Mouse (Mus musculus) embryonic stem cell, embryonic (primary cell): ENCODE data around the gene 2010111I01Rik.
"Not testable (repeated sequence)": the region's sequence is repeated elsewhere in the genome, so short reads cannot be mapped to it uniquely, and the experiment has no call there.

Experiments used
- CTCF ChIA-PET, 4 experiments: fragments of 300-600 bp in 2 of 4; fragments of 350-600 bp in 2 of 4; sonication (Branson Sonifier 250); formaldehyde crosslinking; loops; one replicate each; lab custom pipeline; 2022; ENCODE audit warnings: inconsistent platforms in 2 of 4; lab: Charles Lee
- POLR2A ChIA-PET, 4 experiments: fragments of 300-600 bp in 2 of 4; fragments of 350-600 bp in 2 of 4; sonication (Branson Sonifier 250); formaldehyde crosslinking; loops; one replicate each; lab custom pipeline; 2022; ENCODE audit warnings: antibody characterized with exemption in 4 of 4, inconsistent platforms in 1 of 4; lab: Charles Lee

Gene 2010111I01Rik

DNA sequence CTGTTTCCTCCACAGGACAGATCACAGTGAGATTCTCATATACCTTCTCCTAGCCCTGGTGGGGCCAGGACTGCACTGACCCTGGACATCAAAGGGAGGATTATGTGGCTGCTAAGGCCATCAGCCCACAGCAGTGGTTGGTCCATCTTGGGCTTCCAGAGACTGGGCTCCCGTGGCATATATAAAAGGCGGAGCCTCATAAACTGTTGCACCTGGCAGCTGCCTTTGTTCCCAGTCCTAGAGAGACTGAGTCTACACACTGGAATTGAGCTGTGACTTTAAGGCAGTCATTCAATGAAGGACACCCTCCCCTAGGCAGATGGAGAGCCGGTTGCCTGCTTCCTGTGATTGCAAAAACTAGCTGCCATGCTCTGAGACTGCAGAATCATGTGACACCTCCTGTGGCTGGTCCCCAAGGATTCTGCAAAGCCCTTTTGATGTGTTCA is 337.1 kb downstream of the 2010111I01Rik start:
- ChIA-PET CTCF (interaction anchor here in 2 of 4 experiments (0.5 to 1.0 kb wide), 3 partner anchors 30 to 614 kb away, joined by 3 to 4 read pairs (median 3); no protein-coding TSS in a partner anchor), POLR2A (interaction anchor here in 2 of 4 experiments (0.6 to 4.6 kb wide), 8 partner anchors 8 to 30 kb away, joined by 3 to 50 read pairs (median 6); no protein-coding TSS in a partner anchor)

DNA sequence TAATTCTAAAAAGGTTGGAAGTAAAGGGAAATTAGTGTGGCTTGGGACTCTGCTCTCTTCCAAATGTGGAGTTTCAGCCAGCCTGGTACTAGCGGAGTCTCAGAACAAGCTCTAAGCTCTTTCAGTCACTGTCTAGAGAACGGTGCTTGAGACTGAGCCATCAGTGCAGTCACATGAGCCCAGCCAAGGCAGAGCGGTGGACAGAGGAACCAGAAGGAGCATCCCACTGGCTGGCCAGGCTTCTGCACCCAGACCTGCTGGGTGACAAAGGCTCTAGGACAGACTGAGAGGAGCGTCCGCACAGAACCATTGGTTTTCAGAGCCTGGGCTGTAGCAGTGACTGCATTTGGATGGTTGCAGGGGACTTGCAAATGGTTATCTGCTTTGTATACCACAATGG is 337.7 kb downstream of the 2010111I01Rik start:
- POLR2A ChIA-PET = interaction anchor here in 3 of 4 experiments (1.1 to 4.6 kb wide), 9 partner anchors 9 to 30 kb away, joined by 3 to 50 read pairs (median 5); no protein-coding TSS in a partner anchor
- CTCF ChIA-PET = no interaction called here

DNA sequence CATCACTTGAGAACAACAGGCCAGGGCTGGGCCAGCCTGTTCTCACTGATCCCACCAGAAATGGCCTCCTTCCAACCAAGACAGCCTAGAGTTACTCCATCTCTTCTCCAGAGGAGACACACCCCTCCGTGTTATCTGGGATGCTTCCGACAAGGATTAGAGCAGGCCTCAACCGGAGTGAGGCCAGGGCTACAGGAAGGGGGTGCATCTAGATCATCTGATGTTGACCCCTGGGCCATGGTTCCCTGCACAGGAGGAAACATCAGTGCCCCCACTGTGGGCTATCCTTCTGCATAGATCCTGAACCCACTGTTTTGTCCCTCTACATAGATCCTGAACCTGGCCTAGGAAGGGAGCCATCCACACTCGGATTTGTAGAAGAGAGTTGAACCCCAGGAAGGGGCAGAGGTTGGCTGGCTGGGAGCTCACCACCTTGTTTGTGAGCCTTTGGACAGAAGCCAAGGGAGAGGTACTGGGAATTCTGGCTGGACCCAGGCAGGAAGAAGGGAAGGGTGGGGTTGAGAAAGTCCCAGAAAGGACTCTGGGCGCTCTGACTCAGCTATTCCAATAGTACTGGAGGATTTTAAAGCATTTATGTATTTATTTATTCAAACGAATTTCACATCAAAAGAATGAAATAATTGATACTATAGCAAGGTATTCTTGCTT is 339.6 kb downstream of the 2010111I01Rik start:
- POLR2A ChIA-PET = interaction anchor here (0.6 to 5.0 kb wide), 19 partner anchors 8 to 411 kb away, joined by 3 to 30 read pairs (median 3); no protein-coding TSS in a partner anchor
- CTCF ChIA-PET = interaction anchor here in 1 of 4 experiments (1.0 kb wide), 1 partner anchor 28 kb away, joined by 3 read pairs; no protein-coding TSS in a partner anchor

DNA sequence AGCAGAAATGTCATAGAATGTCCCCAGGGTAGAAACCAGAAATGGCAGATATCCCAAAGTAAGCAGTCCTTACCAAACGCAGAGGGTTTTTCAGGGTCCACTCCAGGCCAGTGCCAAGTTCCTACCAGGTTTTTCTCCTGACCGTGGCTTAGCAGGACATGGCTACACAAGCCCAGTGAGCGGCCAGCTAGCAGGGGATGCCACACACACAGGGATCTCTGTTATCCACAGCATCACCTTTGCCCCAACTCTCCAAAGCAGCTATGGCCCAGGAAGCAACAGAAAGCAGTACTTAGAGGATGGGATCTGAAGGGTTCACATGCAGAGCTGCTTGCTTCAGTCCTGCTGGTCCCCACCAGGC is 340.1 kb downstream of the 2010111I01Rik start:
- POLR2A ChIA-PET = interaction anchor here (0.6 to 5.0 kb wide), 18 partner anchors 9 to 426 kb away, joined by 3 to 30 read pairs (median 3); no protein-coding TSS in a partner anchor

DNA sequence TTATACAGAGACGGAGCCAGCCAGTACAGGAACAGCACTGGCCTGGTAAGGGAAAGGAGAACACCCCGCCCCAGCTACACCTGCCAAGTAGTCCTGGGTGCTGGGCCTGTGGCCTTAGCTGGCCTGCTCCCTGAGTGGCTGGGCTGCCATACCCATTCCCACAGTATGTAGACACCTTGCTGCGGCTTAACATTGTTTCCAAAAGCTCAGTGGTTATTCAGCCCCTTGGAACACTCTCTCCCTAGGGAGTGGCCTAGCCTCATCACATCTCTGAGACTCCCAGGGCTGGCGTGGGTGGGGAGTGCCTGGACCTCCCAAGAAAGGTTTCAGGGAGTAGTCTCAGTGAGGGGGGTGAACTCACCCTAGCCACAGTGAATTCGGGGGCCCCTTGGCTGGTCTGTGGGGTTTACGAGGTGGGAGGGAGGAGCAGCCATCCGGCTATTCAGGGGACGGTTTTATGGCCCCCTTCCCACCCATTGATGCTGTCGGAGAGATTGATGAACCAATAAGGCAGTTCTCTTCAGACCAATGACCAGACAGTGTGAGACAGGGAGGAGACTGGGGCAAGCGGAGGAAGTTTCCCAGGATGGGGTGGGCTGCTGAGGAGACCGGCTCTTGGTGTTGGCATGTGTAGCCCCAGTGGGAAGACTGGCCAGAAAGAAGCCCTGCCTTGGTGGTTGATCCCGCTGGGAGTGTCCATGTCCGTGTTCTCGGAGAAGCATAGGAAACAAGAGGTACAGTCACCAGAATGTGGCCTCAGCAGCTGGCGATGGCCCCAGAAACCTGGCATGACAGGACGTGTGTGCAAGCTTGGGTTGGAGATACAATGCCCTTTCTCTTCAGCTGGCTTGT is 340.7 kb downstream of the 2010111I01Rik start:
- ChIA-PET CTCF (interaction anchor here in 1 of 4 experiments (1.0 kb wide), 1 partner anchor 27 kb away, joined by 3 read pairs; no protein-coding TSS in a partner anchor), POLR2A (interaction anchor here (0.6 to 5.0 kb wide), 17 partner anchors 8 to 426 kb away, joined by 3 to 30 read pairs (median 3); no protein-coding TSS in a partner anchor)

More for the DNA sequence above, 340.1 kb downstream of the 2010111I01Rik start:
- CTCF ChIA-PET = interaction anchor here in 1 of 4 experiments (1.0 kb wide), 1 partner anchor 28 kb away, joined by 3 read pairs; no protein-coding TSS in a partner anchor

DNA sequence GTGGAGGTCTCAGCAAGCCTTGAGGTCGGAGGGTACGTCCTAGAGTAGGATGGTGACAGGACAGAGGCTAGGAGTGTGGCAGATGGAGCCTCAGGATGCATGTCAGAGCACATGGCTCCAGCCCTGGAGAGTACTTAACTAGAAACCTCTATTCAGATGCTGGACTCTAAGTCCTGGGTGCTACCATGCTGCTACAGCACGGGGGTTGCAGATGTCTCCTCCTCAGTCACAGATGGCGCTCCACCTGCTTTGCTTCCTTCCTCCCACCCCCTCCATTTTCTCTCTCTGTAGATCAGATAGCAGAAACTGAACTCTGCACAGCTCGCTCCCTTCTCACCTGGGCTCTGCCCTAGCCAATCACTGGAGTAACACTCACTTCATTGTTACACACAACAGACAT is 342.1 kb downstream of the 2010111I01Rik start:
- CTCF ChIA-PET = no interaction called here

DNA sequence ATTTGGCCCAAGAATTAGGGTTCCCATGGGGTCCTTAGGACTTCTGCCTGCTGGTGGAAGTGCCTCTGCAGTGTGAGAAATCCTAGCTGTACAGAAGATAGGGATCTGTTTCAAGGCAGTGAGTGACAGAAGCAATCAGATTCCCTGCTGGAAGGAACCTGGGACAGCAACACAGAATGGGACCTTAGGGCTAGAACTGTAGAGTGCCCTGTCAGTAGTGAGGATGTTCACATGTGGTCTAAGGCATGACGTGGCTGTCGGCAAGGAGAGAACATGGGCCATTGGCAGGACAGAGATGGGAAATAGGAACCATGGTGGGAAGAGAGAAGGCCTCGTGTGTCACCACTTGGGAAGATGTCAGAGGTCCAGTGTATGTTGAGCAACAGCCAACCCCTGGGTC is 344.9 kb downstream of the 2010111I01Rik start:
- POLR2A ChIA-PET = interaction anchor here in 1 of 4 experiments (1.3 to 1.6 kb wide), 2 partner anchors 16 to 37 kb away, joined by 3 to 5 read pairs; no protein-coding TSS in a partner anchor

More for the DNA sequence above, 342.1 kb downstream of the 2010111I01Rik start:
- POLR2A ChIA-PET = interaction anchor here in 2 of 4 experiments (1.1 to 5.0 kb wide), 4 partner anchors 8 to 24 kb away, joined by 3 to 30 read pairs (median 4); no protein-coding TSS in a partner anchor

DNA sequence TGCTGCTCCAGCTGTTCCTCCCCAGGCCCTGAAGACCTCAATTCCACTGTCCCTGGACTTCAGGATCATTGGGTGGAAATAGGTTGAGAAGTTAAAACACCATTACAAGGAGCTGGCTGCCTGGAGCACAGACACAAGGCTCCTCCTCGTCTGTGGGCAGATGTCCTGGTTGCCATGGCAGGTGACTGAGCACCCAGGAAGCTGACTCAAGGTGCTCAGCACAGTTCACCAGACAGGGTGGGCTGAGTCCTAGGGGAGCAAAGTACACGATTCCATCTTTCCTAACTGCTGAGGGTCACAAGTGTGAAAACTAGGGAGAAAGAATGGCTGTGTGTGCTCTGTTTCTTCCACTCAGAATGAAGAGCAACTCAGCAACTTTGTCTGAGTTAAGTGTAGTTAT is 346.5 kb downstream of the 2010111I01Rik start:
- ChIA-PET POLR2A (interaction anchor here in 2 of 4 experiments (1.0 to 3.1 kb wide), 3 partner anchors 10 to 39 kb away, joined by 5 to 12 read pairs (median 6); no protein-coding TSS in a partner anchor), CTCF (no interaction called here)

More for the DNA sequence above, 344.9 kb downstream of the 2010111I01Rik start:
- CTCF ChIA-PET = no interaction called here

DNA sequence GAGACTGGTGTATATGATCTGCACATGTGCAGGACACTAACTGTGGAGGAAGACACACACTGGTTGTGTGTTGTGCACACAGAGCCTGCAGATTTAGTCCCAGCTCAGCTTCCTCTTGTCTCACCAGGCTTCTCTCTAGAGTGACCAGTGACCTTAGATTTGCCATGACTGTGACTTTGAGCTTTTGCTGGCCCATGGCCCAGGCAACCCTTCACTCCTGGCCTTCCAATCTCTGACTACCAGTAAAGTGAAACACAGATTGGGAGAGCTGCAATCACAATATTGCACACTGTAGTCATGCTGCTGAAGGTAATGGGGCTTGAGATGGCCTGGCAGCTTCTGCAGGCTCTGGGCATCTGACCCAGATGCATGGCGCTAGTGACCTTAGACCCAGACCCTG is 348.6 kb downstream of the 2010111I01Rik start:
- ChIA-PET POLR2A (interaction anchor here in 2 of 4 experiments (1.0 to 3.1 kb wide), 8 partner anchors 9 to 283 kb away, joined by 3 to 12 read pairs (median 4); no protein-coding TSS in a partner anchor), CTCF (interaction anchor here in 1 of 4 experiments (0.8 to 1.6 kb wide), 3 partner anchors 19 to 394 kb away, joined by 3 to 4 read pairs (median 3); no protein-coding TSS in a partner anchor)

DNA sequence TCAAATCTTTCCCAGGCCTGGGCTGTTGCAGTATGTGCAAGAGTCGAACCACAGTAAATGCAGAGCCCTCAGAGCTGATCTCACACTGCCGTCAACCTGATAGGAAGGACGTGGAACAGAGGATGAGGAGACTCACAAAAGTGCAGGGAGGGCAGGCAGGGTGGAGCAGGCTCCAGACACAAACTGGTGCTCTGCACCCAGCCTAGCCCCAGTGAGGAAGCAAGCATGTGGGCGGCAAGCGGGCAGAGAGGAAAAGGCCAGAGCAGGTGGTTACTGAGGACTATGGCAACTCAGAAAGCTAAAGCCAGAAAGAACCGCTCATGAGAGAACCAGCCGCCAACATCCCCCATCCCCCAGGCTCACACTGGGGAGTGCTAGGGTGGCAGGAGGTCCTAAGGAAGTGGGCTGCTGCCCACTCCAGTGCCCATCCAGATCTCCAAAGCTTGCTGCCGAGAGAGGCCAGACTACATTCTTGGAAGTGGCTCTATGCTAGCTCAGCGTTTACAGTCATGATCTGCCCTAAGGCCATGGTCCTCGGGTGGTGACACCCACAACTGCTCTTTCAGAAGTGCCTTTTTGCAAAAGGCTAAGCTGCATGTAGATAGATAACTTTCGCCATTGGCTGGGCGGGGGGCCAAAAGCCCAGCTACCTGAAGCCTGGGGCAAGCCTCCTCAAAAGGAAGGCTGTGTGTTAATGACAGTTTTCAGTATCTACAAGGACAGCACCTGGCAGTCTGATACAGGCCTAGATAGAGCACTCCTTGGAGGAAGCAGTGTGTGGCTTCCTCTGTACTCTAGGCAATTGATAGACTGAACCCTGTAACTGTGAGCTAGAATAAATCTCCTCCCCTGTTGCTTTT is 349.3 kb downstream of the 2010111I01Rik start:
- CTCF ChIA-PET = interaction anchor here in 2 of 4 experiments (0.8 to 1.6 kb wide), 3 partner anchors 18 to 395 kb away, joined by 3 to 4 read pairs (median 3); no protein-coding TSS in a partner anchor
- POLR2A ChIA-PET = interaction anchor here in 3 of 4 experiments (0.8 to 3.1 kb wide), 18 partner anchors 8 to 118 kb away, joined by 3 to 12 read pairs (median 3); no protein-coding TSS in a partner anchor

DNA sequence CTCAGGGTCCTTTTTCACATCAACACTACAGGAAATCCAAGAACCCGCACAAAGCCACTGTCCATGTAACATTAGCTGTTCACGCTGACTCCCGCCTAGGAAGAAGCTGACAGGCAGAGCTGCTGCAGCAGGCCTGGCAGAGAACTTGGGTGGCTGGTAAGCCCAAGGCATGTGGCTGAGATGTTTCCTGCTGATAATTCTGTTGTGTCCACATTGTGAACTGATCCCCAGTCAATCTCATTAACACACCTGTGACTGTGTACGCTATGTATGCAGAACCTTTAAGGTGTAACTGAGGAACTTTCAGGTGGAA is 349.9 kb downstream of the 2010111I01Rik start:
- ChIA-PET CTCF (interaction anchor here in 2 of 4 experiments (0.9 to 1.6 kb wide), 2 partner anchors 17 to 42 kb away, joined by 3 to 4 read pairs; no protein-coding TSS in a partner anchor), POLR2A (interaction anchor here in 3 of 4 experiments (0.8 to 1.9 kb wide), 16 partner anchors 9 to 117 kb away, joined by 3 to 7 read pairs (median 3); no protein-coding TSS in a partner anchor)

DNA sequence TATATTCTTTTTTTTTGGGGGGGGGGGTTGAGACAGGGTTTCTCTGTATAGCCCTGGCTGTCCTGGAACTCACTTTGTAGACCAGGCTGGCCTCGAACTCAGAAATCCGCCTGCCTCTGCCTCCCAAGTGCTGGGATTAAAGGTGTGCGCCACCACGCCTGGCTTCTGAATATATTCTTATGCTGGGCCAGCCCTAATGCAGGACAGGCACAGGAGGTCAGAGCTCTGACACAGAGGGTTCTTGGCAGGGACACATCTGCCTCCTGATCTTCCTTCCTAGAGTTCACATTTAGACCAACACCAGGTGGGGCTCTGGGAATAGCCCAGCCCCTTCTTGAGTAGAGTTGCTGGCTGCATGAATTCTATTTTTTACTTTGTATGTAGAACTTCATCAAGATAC is 350.4 kb downstream of the 2010111I01Rik start:
- POLR2A ChIA-PET = interaction anchor here in 3 of 4 experiments (0.6 to 1.9 kb wide), 7 partner anchors 9 to 47 kb away, joined by 3 to 7 read pairs (median 3); no protein-coding TSS in a partner anchor
- CTCF ChIA-PET = not testable (repeated sequence)

DNA sequence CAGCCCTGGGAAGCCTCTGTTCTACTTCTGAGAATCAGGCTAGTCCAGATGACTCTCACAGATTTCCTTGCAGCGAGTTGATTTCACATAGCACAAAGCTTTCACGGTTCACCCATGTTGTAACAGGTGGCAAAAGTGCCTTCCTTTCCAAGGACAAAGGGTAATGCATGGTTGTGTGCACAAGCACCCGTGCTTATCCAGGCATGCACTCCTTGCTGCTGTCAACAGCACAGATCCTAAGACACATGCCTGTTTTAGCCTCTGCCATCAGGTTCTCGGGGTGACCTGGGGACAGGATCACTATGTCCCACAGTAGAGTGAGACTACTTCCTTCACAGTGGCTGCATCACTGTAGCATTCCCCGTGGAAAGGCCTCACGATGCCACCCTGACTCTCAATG is 351.1 kb downstream of the 2010111I01Rik start:
- POLR2A ChIA-PET = interaction anchor here in 2 of 4 experiments (0.6 to 1.5 kb wide), 3 partner anchors 15 to 221 kb away, joined by 3 to 8 read pairs (median 4); no protein-coding TSS in a partner anchor
- CTCF ChIA-PET = no interaction called here

DNA sequence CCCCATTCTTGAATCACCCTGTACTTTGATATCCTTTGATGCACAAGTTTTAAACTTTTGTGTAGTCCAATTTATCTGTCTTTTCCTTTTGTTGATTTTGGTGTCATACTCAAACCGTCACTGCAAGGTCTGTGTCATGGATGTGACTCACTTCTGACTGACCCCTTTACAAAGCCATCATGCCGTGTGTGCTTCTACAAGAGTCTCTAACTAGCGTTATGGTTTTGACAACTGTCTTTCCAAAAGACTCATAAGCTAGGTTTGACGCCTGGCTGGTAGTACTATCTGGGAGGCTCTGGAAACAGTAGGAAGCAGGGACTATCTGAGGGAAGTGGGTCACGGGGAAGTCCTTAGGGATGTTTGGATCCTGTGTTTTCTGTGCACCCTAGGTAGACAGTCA is 351.7 kb downstream of the 2010111I01Rik start:
- ChIA-PET POLR2A (interaction anchor here in 2 of 4 experiments (0.6 to 1.5 kb wide), 2 partner anchors 14 to 127 kb away, joined by 3 to 4 read pairs; no protein-coding TSS in a partner anchor), CTCF (interaction anchor here in 1 of 4 experiments (1.5 kb wide), 1 partner anchor 15 kb away, joined by 4 read pairs; no protein-coding TSS in a partner anchor)

DNA sequence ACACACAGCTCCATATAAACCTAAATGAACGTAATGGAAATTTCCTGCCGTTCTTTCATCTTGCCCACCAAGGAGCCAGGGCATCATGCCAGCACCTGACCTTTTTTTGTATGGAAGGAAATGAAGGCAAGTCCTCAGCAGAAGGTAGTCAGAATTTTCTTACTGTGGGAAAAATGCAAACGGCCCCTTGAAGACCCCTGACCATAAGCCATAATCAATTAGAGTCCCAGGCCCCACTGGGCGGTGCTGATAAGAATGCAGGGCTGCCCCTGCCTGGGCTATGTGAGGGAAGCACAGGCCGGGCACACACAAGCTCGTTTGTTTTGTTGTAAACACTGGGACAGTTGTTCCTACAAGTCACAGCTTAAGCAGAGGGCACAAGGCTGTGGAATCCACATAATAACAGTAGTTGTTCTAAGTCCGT is 353.0 kb downstream of the 2010111I01Rik start:
- ChIA-PET POLR2A (interaction anchor here in 1 of 4 experiments (0.8 to 1.0 kb wide), 2 partner anchors 13 to 29 kb away, joined by 3 read pairs; no protein-coding TSS in a partner anchor), CTCF (interaction anchor here in 1 of 4 experiments (1.5 kb wide), 1 partner anchor 14 kb away, joined by 4 read pairs; no protein-coding TSS in a partner anchor)

DNA sequence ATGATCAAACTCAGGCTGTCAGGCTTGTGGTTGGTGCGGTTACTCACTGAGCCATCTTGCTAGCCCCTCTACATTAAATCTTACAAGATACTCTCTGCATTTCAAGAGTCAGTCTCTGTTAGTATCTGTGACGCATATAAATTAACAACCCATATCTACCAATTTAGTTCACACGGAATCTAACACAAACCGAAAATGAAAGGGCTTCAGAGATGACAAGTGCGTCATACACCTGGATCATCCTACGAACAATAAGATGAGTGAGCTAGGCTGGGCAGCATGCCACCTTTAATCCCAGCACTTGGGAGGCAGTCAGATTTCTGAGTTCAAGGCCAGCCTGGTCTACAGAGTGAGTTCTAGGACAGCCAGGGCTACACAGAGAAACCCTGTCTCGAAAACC is 355.1 kb downstream of the 2010111I01Rik start:
- POLR2A ChIA-PET = interaction anchor here in 1 of 4 experiments (1.4 kb wide), 1 partner anchor 33 kb away, joined by 4 read pairs; no protein-coding TSS in a partner anchor
- CTCF ChIA-PET = interaction anchor here in 1 of 4 experiments (0.6 kb wide), 1 partner anchor 16 kb away, joined by 4 read pairs; no protein-coding TSS in a partner anchor
